Mouse (Mus musculus) hindbrain, embryonic 14.5 days (tissue): ENCODE data around the gene 1700018B08Rik. TPM values are rescaled to one million over a fixed set of nuclear protein-coding genes. Genes with fewer than 3 reads are reported as not detected.

Experiments
- ATAC-seq: fragments of 200-750 bp; cut with Nextera tagmentation; 2 replicates; pipeline ENCODE4 v1.8.0; 2017; ENCODE audit warnings: moderate number of reproducible peaks, mild to moderate bottlenecking, moderate TSS enrichment, moderate library complexity; ENCODE audit not compliant: low FRiP score
- DNase-seq: peaks from one replicate; pipeline ENCODE4 v3.0.0-alpha.2; 2015; ENCODE audit warnings: low spot score
- H3K27ac ChIP-seq: fragments of 300-500 bp; sonication (generic); 2 replicates; pipeline ENCODE4 v1.5.1; 2014; ENCODE audit warnings: mild to moderate bottlenecking, moderate library complexity
- H3K27me3 ChIP-seq: fragments of 300-500 bp; sonication (generic); 2 replicates; pipeline ENCODE4 v1.6.1; 2014; ENCODE audit warnings: mild to moderate bottlenecking, low read length, mixed read lengths; ENCODE audit not compliant: control insufficient read depth, insufficient read depth
- H3K36me3 ChIP-seq: fragments of 300-500 bp; sonication (generic); replicated peaks from 2 replicates; pipeline ENCODE4 v1.6.1; 2014; ENCODE audit not compliant: control insufficient read depth, insufficient read depth
- H3K4me1 ChIP-seq: fragments of 300-500 bp; sonication (generic); replicated peaks from 2 replicates; pipeline ENCODE4 v1.6.1; 2014; ENCODE audit warnings: antibody characterized with exemption, low read length, mixed read lengths; ENCODE audit not compliant: control insufficient read depth, insufficient read depth
- H3K4me2 ChIP-seq: fragments of 300-500 bp; sonication (generic); replicated peaks from 2 replicates; pipeline ENCODE4 v1.6.1; 2014; ENCODE audit warnings: mild to moderate bottlenecking, moderate library complexity
- H3K4me3 ChIP-seq: fragments of 300-500 bp; sonication (generic); replicated peaks from 2 replicates; pipeline ENCODE4 v1.5.1; 2014; ENCODE audit warnings: mild to moderate bottlenecking, low read length
- H3K9ac ChIP-seq: fragments of 300-500 bp; sonication (generic); 2 replicates; pipeline ENCODE4 v1.6.1; 2014
- H3K9me3 ChIP-seq: fragments of 300-500 bp; sonication (generic); 2 replicates; pipeline ENCODE4 v1.6.1; 2016; ENCODE audit warnings: low read length; ENCODE audit not compliant: control insufficient read depth
- WGBS: fragments of 180-500 bp; shearing (Covaris S2); extraction: QIAGEN DNeasy Blood & Tissue Kit; methylation state at CpG from one replicate; pipeline ENCODE4 v1.1.7; 2014; 5-methylcytosine and 5-hydroxymethylcytosine counted together
- polyA plus RNA-seq: library from polyadenylated mRNA; unstranded; fragments of >200 nt; fragmentation: Nextera tagmentation; extraction: Ambion mirVana; gene quantifications from 2 replicates; pipeline ENCODE4 v1.2.1, GENCODE M21; 2014

Gene 1700018B08Rik
- polyA plus RNA-seq, 1 experiment from 2014 or later = not detected

- H3K4me3 ChIP-seq = no peak overlapping the region
- DNase-seq (no peak), ATAC-seq (no peak)
- no peaks in the 10 kb centered on the region for H3K4me1 ChIP-seq
- H3K27ac ChIP-seq = no peak overlapping the region
- WGBS = 92% methylated on average over 9 of the region's 9 CpGs
- peaks cover 64% of the 10 kb centered on the region for H3K36me3 ChIP-seq
- H3K27me3 ChIP-seq = no peaks in the 10 kb centered on the region
- no peak overlapping the region for H3K9ac ChIP-seq
- no peak overlapping the region for H3K4me2 ChIP-seq
- H3K9me3 ChIP-seq = no peaks in the 10 kb centered on the region
Observed at GRCm38 (mm10) chr8:121552506-121552905, 8.4 kb upstream of the 1700018B08Rik start.

GRCm38 (mm10) chr8:121551065-121551985 is 7.2 kb upstream of the 1700018B08Rik start:
- no peak overlapping the region for H3K27ac ChIP-seq
- no peak overlapping the region for H3K9ac ChIP-seq
- 61% methylated on average over 24 of the region's 24 CpGs for WGBS
- no peaks in the 10 kb centered on the region for H3K4me1 ChIP-seq
- H3K4me2 ChIP-seq = no peak overlapping the region
- DNase-seq (no peak), ATAC-seq (no peak)
- H3K27me3 ChIP-seq = no peaks in the 10 kb centered on the region
- H3K4me3 ChIP-seq = no peak overlapping the region
- H3K9me3 ChIP-seq = no peaks in the 10 kb centered on the region
- H3K36me3 ChIP-seq = peaks cover 64% of the 10 kb centered on the region

- Histone ChIP-seq H3K36me3 (peaks cover 60% of the 10 kb centered on the region), H3K27me3 (no peaks in the 10 kb centered on the region), H3K4me1 (no peaks in the 10 kb centered on the region), H3K27ac (no peak overlapping the region), H3K9me3 (no peaks in the 10 kb centered on the region), H3K4me3 (no peak overlapping the region), H3K4me2 (no peak overlapping the region), H3K9ac (no peak overlapping the region)
- DNase-seq (no peak), ATAC-seq (no peak)
- WGBS = 93% methylated on average over 6 of the region's 6 CpGs
Observed at GRCm38 (mm10) chr8:121550056-121550455, 5.9 kb upstream of the 1700018B08Rik start.

- Histone ChIP-seq H3K27ac (no peak overlapping the region), H3K4me1 (no peaks in the 10 kb centered on the region), H3K9ac (no peak overlapping the region), H3K36me3 (peaks cover 30% of the 10 kb centered on the region), H3K4me3 (no peak overlapping the region), H3K4me2 (no peak overlapping the region), H3K27me3 (no peaks in the 10 kb centered on the region), H3K9me3 (no peaks in the 10 kb centered on the region)
- ATAC-seq (0 out of 2 replicates have a peak, but pooled peaks have one; percentile 22), DNase-seq (peak; percentile 90)
- WGBS = 6% methylated on average over 7 of the region's 7 CpGs
Observed at GRCm38 (mm10) chr8:121547132-121547531, 3.0 kb upstream of the 1700018B08Rik start.

- H3K4me1 ChIP-seq = no peaks in the 10 kb centered on the region
- no peak overlapping the region for H3K9ac ChIP-seq
- H3K27ac ChIP-seq = no peak overlapping the region
- no peaks in the 10 kb centered on the region for H3K27me3 ChIP-seq
- DNase-seq (no peak), ATAC-seq (no peak)
- 81% methylated on average over 11 of the region's 11 CpGs for WGBS
- H3K4me2 ChIP-seq = no peak overlapping the region
- no peak overlapping the region for H3K4me3 ChIP-seq
- H3K36me3 ChIP-seq = peaks cover 9% of the 10 kb centered on the region
- H3K9me3 ChIP-seq = no peaks in the 10 kb centered on the region
Observed at GRCm38 (mm10) chr8:121544936-121545335, 816 bp upstream of the 1700018B08Rik start.

GRCm38 (mm10) chr8:121542901-121543300 is 1.2 kb downstream of the 1700018B08Rik start:
- H3K9me3 ChIP-seq = no peaks in the 10 kb centered on the region
- H3K4me2 ChIP-seq = no peak overlapping the region
- no peak for ATAC-seq
- no peaks in the 10 kb centered on the region for H3K4me1 ChIP-seq
- 55% methylated on average over 13 of the region's 13 CpGs for WGBS
- H3K36me3 ChIP-seq = no peaks in the 10 kb centered on the region
- no peak for DNase-seq
- H3K9ac ChIP-seq = no peak overlapping the region
- H3K4me3 ChIP-seq = no peak overlapping the region
- H3K27me3 ChIP-seq = no peaks in the 10 kb centered on the region
- no peak overlapping the region for H3K27ac ChIP-seq

GRCm38 (mm10) chr8:121541862-121542261 is 2.3 kb downstream of the 1700018B08Rik start:
- H3K4me2 ChIP-seq = no peak overlapping the region
- H3K4me3 ChIP-seq = no peak overlapping the region
- H3K27me3 ChIP-seq = no peaks in the 10 kb centered on the region
- no peak for DNase-seq
- no peak for ATAC-seq
- no peaks in the 10 kb centered on the region for H3K4me1 ChIP-seq
- H3K36me3 ChIP-seq = no peaks in the 10 kb centered on the region
- no peak overlapping the region for H3K9ac ChIP-seq
- H3K9me3 ChIP-seq = no peaks in the 10 kb centered on the region
- no peak overlapping the region for H3K27ac ChIP-seq
- 84% methylated on average over 19 of the region's 19 CpGs for WGBS

- Histone ChIP-seq H3K9ac (no peak overlapping the region), H3K4me3 (no peak overlapping the region), H3K27ac (no peak overlapping the region), H3K36me3 (no peaks in the 10 kb centered on the region), H3K27me3 (no peaks in the 10 kb centered on the region), H3K4me2 (no peak overlapping the region), H3K4me1 (no peaks in the 10 kb centered on the region), H3K9me3 (no peaks in the 10 kb centered on the region)
- WGBS = 56% methylated on average over 5 of the region's 5 CpGs
- ATAC-seq (no peak), DNase-seq (no peak)
Observed at GRCm38 (mm10) chr8:121532381-121532780, 11.7 kb downstream of the 1700018B08Rik start.

- H3K9me3 ChIP-seq = no peaks in the 10 kb centered on the region
- H3K27ac ChIP-seq = no peak overlapping the region
- 85% methylated on average over 10 of the region's 10 CpGs for WGBS
- H3K4me3 ChIP-seq = no peak overlapping the region
- H3K9ac ChIP-seq = no peak overlapping the region
- H3K4me2 ChIP-seq = no peak overlapping the region
- H3K27me3 ChIP-seq = no peaks in the 10 kb centered on the region
- no peaks in the 10 kb centered on the region for H3K4me1 ChIP-seq
- ATAC-seq (no peak), DNase-seq (no peak)
- H3K36me3 ChIP-seq = no peaks in the 10 kb centered on the region
Observed at GRCm38 (mm10) chr8:121530639-121531038, 13.5 kb downstream of the 1700018B08Rik start.
